Mouse (Mus musculus) kidney, postnatal 25 days (tissue): ENCODE measurements around the gene Palm2.

Experiments
- DNase-seq, 2 experiments: peaks; one replicate each; pipeline ENCODE4 v3.0.0; 2021; ENCODE audit warnings: mixed read lengths in 2 of 2

Gene Palm2

GRCm38 (mm10) chr4:57672996-57673906 lies 239.2 kb downstream of the Palm2 start:
- peak; percentile 87 to 92 for DNase-seq

GRCm38 (mm10) chr4:57674351-57674750 lies 240.3 kb downstream of the Palm2 start:
- no peak for DNase-seq

- peak; percentile 87 to 94 for DNase-seq
Measured at GRCm38 (mm10) chr4:57675387-57675786, 241.3 kb downstream of the Palm2 start.

- no peak for DNase-seq
Measured at GRCm38 (mm10) chr4:57677916-57678315, 243.9 kb downstream of the Palm2 start.

GRCm38 (mm10) chr4:57678991-57679457 lies 245.0 kb downstream of the Palm2 start:
- peak; percentile 45 to 73 for DNase-seq

DNA sequence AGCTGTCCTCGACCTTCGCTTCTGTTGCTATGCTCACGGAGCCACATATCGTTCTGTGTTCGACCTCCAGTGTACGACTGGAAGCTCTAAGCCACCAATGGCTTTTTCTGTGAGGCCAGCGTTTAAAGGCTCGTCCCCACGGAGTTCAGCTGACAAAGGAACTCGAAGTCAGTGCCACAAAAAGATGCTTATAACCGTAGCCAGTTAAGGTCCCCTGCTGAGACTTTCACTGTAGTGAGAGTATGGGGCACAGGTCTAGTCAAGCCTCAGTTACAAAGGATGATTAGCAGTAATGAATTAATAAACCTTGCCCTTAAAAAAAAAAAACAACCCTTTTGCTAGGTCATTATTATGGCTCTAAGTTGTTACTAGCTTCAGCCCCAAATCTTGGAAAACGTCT lies 246.1 kb downstream of the Palm2 start:
- peak in 1 of 2 experiments; percentile 10 for DNase-seq

- DNase-seq: peak; percentile 87 to 94
Measured at GRCm38 (mm10) chr4:57681511-57681910, 247.5 kb downstream of the Palm2 start.

DNA sequence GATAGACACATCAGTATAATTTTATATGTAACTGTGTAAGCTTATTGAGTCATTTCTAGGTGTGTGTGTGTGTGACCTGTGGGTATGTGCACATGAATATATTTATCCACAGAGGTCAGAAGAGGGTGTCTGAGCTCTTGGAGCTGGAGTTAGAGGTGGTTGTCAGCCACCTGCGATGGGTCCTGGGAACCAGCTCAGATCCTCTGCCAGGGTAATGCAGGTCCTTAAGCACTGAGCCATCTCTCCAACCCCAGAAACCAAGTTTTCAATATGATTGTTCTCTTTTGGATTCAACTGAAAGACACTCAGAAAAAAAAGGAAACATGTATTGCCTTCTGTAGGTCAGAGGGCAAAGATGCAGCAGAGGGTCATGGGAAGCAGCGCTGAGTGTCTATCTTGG lies 248.3 kb downstream of the Palm2 start:
- DNase-seq: no peak

- DNase-seq: no peak
Measured at GRCm38 (mm10) chr4:57682944-57683343, 248.9 kb downstream of the Palm2 start.

GRCm38 (mm10) chr4:57684676-57685215 lies 250.7 kb downstream of the Palm2 start:
- DNase-seq: no peak

DNA sequence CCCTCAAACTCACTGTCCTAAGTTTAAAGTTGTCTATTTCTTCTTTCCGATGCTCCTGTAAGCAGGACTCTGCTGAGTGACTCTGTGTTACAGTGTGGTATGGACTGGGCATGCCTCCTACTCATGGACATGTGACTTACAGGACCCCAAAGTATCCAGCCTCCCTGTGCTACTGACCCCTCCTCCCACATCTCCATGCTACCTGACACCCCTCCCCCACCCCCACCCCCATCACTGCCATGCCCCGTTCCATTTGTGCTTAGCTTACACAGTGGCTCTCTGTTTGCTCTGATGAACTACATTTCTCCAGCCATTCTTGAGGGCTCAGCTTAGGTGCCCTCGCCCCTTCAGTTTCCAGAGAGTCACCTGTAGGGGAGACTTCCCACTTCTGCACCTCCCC lies 252.7 kb downstream of the Palm2 start:
- no peak for DNase-seq

DNA sequence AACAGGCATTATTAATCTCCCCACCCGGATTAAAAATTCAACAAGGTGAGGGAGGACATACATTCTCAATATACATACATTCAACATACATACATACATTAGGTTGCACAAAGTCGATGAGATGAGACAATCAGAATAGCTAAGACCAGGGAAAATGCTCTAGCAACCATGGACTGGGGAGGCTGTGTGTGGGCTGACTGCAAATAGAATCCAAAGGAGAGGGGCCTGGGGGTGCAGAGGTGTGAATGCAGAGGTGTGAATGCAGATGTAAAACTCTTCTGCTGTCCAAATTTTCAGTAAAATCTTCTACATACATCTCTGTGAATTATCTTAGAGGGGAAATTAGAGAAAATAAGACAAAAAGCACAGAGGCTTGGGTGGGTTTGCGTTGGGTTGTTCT lies 253.5 kb downstream of the Palm2 start:
- no peak for DNase-seq

GRCm38 (mm10) chr4:57688131-57688530 lies 254.1 kb downstream of the Palm2 start:
- no peak for DNase-seq

GRCm38 (mm10) chr4:57690001-57690400 lies 256.0 kb downstream of the Palm2 start:
- peak; percentile 8 to 51 for DNase-seq

GRCm38 (mm10) chr4:57690805-57691204 lies 256.8 kb downstream of the Palm2 start:
- DNase-seq: no peak

DNA sequence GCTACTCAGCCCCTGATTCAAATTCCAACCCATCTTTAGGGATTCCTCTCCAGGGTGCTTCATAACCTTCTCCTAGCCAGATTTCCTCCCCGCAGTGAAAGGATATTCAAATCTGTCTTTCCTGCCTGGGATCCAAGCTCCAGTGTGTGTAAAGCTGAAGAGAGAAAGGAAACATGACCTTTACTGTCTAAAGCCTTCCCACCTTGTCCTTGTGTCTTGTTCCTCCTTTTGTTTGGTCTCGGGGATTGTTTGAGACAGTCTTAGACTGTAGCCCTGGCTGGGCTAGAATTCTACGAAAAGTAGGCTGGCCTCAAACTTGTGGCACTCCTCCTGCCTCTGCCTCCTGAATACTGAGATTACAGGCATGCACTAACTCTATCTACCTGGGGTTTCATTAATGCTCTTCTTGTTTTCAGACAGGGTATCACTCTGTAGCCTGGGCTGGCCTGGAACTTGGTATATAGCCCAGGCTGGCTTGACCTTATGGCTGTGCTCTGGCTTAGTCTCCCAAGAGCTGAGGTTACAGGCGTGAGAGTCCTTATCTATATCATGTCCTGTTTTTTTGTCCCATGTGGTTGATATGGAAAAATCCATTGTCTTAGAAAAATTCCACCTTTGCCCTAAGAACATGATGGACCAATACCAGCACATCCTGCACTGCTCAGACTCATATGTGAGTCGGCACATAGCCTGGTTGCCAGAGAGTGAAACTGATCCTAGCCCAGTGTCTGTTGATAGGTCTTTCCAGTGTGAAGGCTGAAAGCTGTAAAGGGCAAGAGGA lies 260.5 kb downstream of the Palm2 start:
- no peak for DNase-seq

DNA sequence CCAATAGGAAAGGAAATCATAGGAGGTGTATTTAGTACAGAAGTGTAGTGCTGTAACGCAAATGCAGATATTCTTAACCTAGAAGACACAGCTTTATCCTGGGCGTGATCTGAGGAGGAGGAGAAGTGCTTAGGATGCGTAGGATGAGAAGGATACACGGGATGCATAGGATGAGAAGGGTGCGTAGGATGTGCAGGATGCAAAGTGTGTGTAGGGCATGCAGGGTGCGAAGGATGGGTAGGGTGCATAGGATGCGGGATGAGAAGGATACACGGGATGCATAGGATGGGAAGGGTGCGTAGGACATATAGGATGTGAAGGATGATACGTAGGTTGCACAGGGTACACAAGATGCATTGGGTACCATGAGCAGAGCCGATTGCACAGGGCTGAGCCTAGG lies 262.9 kb downstream of the Palm2 start:
- no peak for DNase-seq

- DNase-seq: no peak
Measured at GRCm38 (mm10) chr4:57697918-57698611, 264.0 kb downstream of the Palm2 start.

- DNase-seq: no peak
Measured at GRCm38 (mm10) chr4:57701576-57701975, 267.5 kb downstream of the Palm2 start.

DNA sequence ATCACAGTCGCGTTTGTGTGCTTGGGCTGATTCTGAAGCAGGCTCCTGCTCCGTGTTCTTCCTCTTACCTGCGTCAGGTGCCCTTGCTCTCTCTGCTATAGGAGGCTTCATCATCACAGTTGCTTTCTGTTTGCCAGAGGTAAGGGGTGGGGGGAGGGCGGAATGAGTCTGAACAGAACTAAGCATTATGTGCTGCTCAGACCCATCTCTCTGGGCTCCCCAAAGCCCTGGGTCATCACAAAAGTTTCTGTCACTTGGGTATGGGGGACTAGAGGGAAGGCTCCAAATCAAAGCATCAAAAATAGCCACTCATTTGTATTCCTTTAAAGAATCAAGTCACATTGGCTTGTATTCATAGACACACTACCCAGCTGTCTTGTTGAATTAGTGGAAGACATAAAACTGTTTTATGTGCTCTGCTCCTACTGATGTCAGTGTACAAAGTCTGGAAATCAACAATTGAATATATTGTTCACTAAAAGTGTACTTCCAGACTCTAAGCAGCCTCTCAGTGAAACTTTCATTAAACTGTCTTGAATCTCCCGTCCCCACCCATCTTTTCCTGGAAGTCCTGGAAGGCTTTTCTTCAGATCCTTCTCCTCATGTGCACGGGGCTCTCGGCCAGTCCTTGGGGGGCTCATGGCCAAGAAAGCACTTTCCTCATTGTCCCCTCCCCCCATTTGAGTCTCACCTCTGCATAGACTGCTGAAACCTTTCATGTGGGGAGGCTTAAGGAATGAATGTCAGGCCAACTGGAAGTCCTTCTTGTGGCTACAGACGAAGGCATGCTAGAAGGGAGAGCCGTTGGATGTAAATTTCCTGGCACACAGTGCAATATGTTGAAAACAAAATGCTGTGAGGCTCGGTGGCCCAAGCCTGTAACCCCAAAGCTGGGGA lies 269.8 kb downstream of the Palm2 start:
- no peak for DNase-seq

- no peak for DNase-seq
Measured at GRCm38 (mm10) chr4:57704575-57704974, 270.5 kb downstream of the Palm2 start.

DNA sequence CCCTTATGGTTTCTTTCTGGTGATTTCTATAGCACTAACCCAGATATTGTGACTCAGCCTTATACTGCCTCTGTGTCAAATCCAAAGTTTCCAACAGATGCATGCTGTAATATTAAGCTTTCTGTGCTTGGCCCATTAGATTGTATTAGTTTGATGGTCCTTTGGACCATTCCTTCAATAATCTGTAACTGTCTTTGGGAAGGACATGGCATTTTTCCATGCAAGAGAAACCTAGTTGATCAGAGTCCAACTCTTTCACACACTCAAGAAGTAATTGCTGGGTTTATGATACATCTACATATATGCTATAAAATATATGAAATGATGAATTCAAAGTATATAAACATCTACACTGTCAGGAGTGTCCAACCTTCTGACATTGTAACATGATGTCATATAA lies 281.8 kb downstream of the Palm2 start:
- DNase-seq: no peak
